Mouse (Mus musculus): Measurements from ENCODE around the gene Iqgap2. TPM values are rescaled to one million over a fixed set of nuclear protein-coding genes. Genes with fewer than 3 reads are reported as not detected.

Iqgap2 gene
- total and polyA plus RNA-seq, 3 experiments: 0.61 to 2.5 (median 2.2) TPM

- Histone ChIP-seq H3K27ac (no peak overlapping the region), H3K9ac (ENCODE audit: low read depth, low read length) (no peak overlapping the region), H3K36me3 (ENCODE audit: control insufficient read depth, insufficient read depth, low read length) (no peaks in the 10 kb centered on the region), H3K4me3 (no peak overlapping the region), H3K79me2 (replicated peaks; ENCODE audit: control insufficient read depth, insufficient read depth, low read length) (no peaks in the 10 kb centered on the region), H3K4me1 (ENCODE audit: control insufficient read depth, insufficient read depth, low read length) (no peaks in the 10 kb centered on the region), H3K27me3 (ENCODE audit: control insufficient read depth, insufficient read depth, low read length) (no peaks in the 10 kb centered on the region)
- 57% methylated on average over 5 of the region's 5 CpGs for WGBS
- peak; percentile 55 for TF ChIP-seq CTCF (IDR thresholded peaks at IDR 0.05)
- no peak for TF ChIP-seq EP300 (IDR thresholded peaks at IDR 0.05; ENCODE audit: insufficient read depth, low read depth, low read length)
- no peak for DNase-seq
- intact Hi-C loops (cut with DNase I): loop anchor here (5.0 kb wide), 1 partner anchor 153 kb away; the partner anchor contains the start of gene Iqgap2
These were observed 152.1 kb downstream of the Iqgap2 start for GRCm38 (mm10) chr13:95739651-95740050.

GRCm38 (mm10) chr13:95730491-95730890 lies 161.2 kb downstream of the Iqgap2 start:
- no peak for DNase-seq
- 71% methylated on average over 4 of the region's 4 CpGs for WGBS
- Histone ChIP-seq H3K27me3 (ENCODE audit: control insufficient read depth, insufficient read depth, low read length) (no peaks in the 10 kb centered on the region), H3K4me3 (no peak overlapping the region), H3K9ac (ENCODE audit: low read depth, low read length) (no peak overlapping the region), H3K36me3 (ENCODE audit: control insufficient read depth, insufficient read depth, low read length) (no peaks in the 10 kb centered on the region), H3K4me1 (ENCODE audit: control insufficient read depth, insufficient read depth, low read length) (no peaks in the 10 kb centered on the region), H3K79me2 (replicated peaks; ENCODE audit: control insufficient read depth, insufficient read depth, low read length) (no peaks in the 10 kb centered on the region), H3K27ac (no peak overlapping the region)
- TF ChIP-seq CTCF (IDR thresholded peaks at IDR 0.05) (no peak), POLR2A (IDR thresholded peaks at IDR 0.05; ENCODE audit: insufficient read depth, low read depth, low read length) (no peak), EP300 (IDR thresholded peaks at IDR 0.05; ENCODE audit: insufficient read depth, low read depth, low read length) (no peak)
- intact Hi-C loops (cut with DNase I): no loop called here

DNA sequence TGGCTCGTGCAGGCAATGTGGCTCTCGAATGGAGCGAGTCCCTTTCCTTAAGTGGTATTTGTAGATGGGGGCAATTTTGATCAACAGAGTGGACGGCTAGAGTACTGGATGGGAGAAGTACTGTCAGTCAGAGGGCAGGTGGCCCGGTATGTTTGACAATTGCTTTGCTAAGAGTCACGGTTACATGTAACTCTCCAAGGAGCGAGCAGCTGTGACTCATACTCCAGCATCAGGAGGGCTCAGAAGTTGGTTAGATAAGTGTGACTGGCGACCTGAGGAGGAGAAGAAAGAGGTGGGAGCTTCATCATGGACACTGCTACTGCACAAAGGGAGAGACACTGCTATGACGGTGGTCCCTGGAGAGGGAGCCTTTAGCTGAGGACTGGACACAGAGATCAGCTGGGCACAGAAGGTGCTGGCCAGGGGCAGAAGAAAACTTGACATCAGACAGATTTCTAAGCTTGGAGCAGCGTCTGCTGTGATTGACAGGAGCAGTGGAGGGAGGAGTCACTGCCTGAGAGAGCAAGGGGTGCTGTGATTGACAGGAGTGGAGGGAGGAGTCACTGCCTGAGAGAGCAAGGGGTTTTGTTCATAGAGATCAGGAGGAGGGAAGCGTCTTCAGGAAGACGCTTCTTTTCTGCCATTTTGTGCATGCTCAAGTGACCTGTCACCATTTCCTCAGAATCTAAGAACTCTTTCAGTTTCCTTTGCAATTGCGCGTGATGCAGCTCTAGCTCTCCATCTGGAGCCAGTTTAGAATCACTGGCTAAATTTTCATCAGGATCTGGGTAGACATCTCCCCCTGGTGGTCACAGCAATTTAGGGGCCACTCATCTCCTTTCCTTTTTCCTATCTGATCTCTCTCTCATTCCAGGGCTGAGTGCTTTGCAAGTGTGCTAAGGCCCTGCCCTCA lies 172.1 kb downstream of the Iqgap2 start:
- DNase-seq: peak; percentile 50 to 64
- intact Hi-C loops (cut with DNase I): loop anchor here (1.0 to 5.0 kb wide), 3 partner anchors 52 to 329 kb away; no protein-coding TSS in a partner anchor
- Histone ChIP-seq H3K4me3 (no peak overlapping the region), H3K36me3 (ENCODE audit: control insufficient read depth, insufficient read depth, low read length) (no peaks in the 10 kb centered on the region), H3K27ac (no peak overlapping the region), H3K9ac (ENCODE audit: low read depth, low read length) (no peak overlapping the region), H3K79me2 (replicated peaks; ENCODE audit: control insufficient read depth, insufficient read depth, low read length) (no peaks in the 10 kb centered on the region), H3K4me1 (ENCODE audit: control insufficient read depth, insufficient read depth, low read length) (peaks cover 4% of the 10 kb centered on the region), H3K27me3 (ENCODE audit: control insufficient read depth, insufficient read depth, low read length) (no peaks in the 10 kb centered on the region)
- no peak for TF ChIP-seq POLR2A (IDR thresholded peaks at IDR 0.05; ENCODE audit: insufficient read depth, low read depth, low read length)
- no peak for TF ChIP-seq EP300 (IDR thresholded peaks at IDR 0.05; ENCODE audit: insufficient read depth, low read depth, low read length)
- peak; percentile 84 for TF ChIP-seq CTCF (IDR thresholded peaks at IDR 0.05)
- WGBS: 51% methylated on average over 14 of the region's 14 CpGs

GRCm38 (mm10) chr13:95715356-95715755 lies 176.4 kb downstream of the Iqgap2 start:
- no peak for DNase-seq
- TF ChIP-seq CTCF (IDR thresholded peaks at IDR 0.05): no peak
- no peak for TF ChIP-seq EP300 (IDR thresholded peaks at IDR 0.05; ENCODE audit: insufficient read depth, low read depth, low read length)
- TF ChIP-seq POLR2A (IDR thresholded peaks at IDR 0.05; ENCODE audit: insufficient read depth, low read depth, low read length): no peak
- Histone ChIP-seq H3K79me2 (replicated peaks; ENCODE audit: control insufficient read depth, insufficient read depth, low read length) (no peaks in the 10 kb centered on the region), H3K9ac (ENCODE audit: low read depth, low read length) (no peak overlapping the region), H3K36me3 (ENCODE audit: control insufficient read depth, insufficient read depth, low read length) (no peaks in the 10 kb centered on the region), H3K4me3 (no peak overlapping the region), H3K27ac (no peak overlapping the region), H3K4me1 (ENCODE audit: control insufficient read depth, insufficient read depth, low read length) (peaks cover 4% of the 10 kb centered on the region), H3K27me3 (ENCODE audit: control insufficient read depth, insufficient read depth, low read length) (no peaks in the 10 kb centered on the region)
- intact Hi-C loops (cut with DNase I): loop anchor here (5.0 kb wide), 1 partner anchor 48 kb away; no protein-coding TSS in a partner anchor
- 56% methylated on average over 4 of the region's 4 CpGs for WGBS

- Histone ChIP-seq H3K27ac (no peak overlapping the region), H3K79me2 (replicated peaks; ENCODE audit: control insufficient read depth, insufficient read depth, low read length) (no peaks in the 10 kb centered on the region), H3K4me1 (ENCODE audit: control insufficient read depth, insufficient read depth, low read length) (peaks cover 1% of the 10 kb centered on the region), H3K4me3 (no peak overlapping the region), H3K36me3 (ENCODE audit: control insufficient read depth, insufficient read depth, low read length) (no peaks in the 10 kb centered on the region), H3K9ac (ENCODE audit: low read depth, low read length) (no peak overlapping the region), H3K27me3 (ENCODE audit: control insufficient read depth, insufficient read depth, low read length) (no peaks in the 10 kb centered on the region)
- no peak for TF ChIP-seq CTCF (IDR thresholded peaks at IDR 0.05)
- no peak for TF ChIP-seq EP300 (IDR thresholded peaks at IDR 0.05; ENCODE audit: insufficient read depth, low read depth, low read length)
- no peak for TF ChIP-seq POLR2A (IDR thresholded peaks at IDR 0.05; ENCODE audit: insufficient read depth, low read depth, low read length)
- WGBS: 43% methylated on average over 3 of the region's 3 CpGs
- no peak for DNase-seq
- intact Hi-C loops (cut with DNase I): no loop called here
These were observed 177.3 kb downstream of the Iqgap2 start for GRCm38 (mm10) chr13:95714271-95714975.

Data from heart, adult 2 months (tissue).